Mouse (Mus musculus): ENCODE results near the gene Prdm10. TPM values are rescaled to one million over a fixed set of nuclear protein-coding genes. Genes with fewer than 3 reads are reported as not detected.

Gene Prdm10
- polyA plus RNA-seq (2015; fragmentation: Nextera tagmentation; extraction: Ambion mirVana) = 8.9 and 9.9 TPM in 2 replicates

- WGBS = under 1% methylated on average over 44 of the region's 45 CpGs
- Histone ChIP-seq H3K4me2 (peak within 1 kb of the TSS; percentile 80), H3K27me3 (replicated peaks) (no peaks in the 10 kb centered on the region), H3K36me3 (replicated peaks) (no peaks in the 10 kb centered on the region), H3K9me3 (no peaks in the 10 kb centered on the region), H3K27ac (peak within 1 kb of the TSS; percentile 99), H3K4me1 (peaks cover 24% of the 10 kb centered on the region), H3K4me3 (peak within 1 kb of the TSS; percentile 78), H3K9ac (peak within 1 kb of the TSS; percentile 81)
- ATAC-seq (replicated peaks) = peak; percentile 95
These were observed at the start of gene Prdm10 for GRCm38 (mm10) chr9:31280366-31281010. Gene Prdm10, plus strand, starts transcription at chr9:31280538.

GRCm38 (mm10) chr9:31235030-31235429, 45.3 kb upstream of the Prdm10 start:
- Histone ChIP-seq H3K4me1 (peaks cover 14% of the 10 kb centered on the region; the same call in 1 of the 2 replicates), H3K9me3 (no peaks in the 10 kb centered on the region), H3K27ac (0 out of 2 replicates have a peak overlapping the region, but pooled peaks have one; percentile 25), H3K4me2 (no peak overlapping the region), H3K9ac (no peak overlapping the region), H3K4me3 (no peak overlapping the region), H3K27me3 (replicated peaks) (no peaks in the 10 kb centered on the region), H3K36me3 (replicated peaks) (no peaks in the 10 kb centered on the region)
- ATAC-seq (replicated peaks) = 0 out of 2 replicates have a peak, but pooled peaks have one; percentile 24
- WGBS = 59% methylated on average over 4 of the region's 4 CpGs

- Histone ChIP-seq H3K4me2 (no peak overlapping the region), H3K36me3 (replicated peaks) (no peaks in the 10 kb centered on the region), H3K27me3 (replicated peaks) (no peaks in the 10 kb centered on the region), H3K9ac (no peak overlapping the region), H3K27ac (0 out of 2 replicates have a peak overlapping the region, but pooled peaks have one; percentile 25), H3K9me3 (no peaks in the 10 kb centered on the region), H3K4me1 (peaks cover 14% of the 10 kb centered on the region; the same call in 1 of the 2 replicates), H3K4me3 (no peak overlapping the region)
- peak; percentile 42; the same call in 1 of the 2 replicates for ATAC-seq (replicated peaks)
- WGBS = 81% methylated on average over 9 of the region's 9 CpGs
These were observed 44.8 kb upstream of the Prdm10 start for GRCm38 (mm10) chr9:31235489-31235888.

GRCm38 (mm10) chr9:31236079-31236478, 44.3 kb upstream of the Prdm10 start:
- Histone ChIP-seq H3K4me3 (no peak overlapping the region), H3K9me3 (no peaks in the 10 kb centered on the region), H3K27me3 (replicated peaks) (no peaks in the 10 kb centered on the region), H3K27ac (no peak overlapping the region), H3K4me1 (peaks cover 14% of the 10 kb centered on the region; the same call in 1 of the 2 replicates), H3K36me3 (replicated peaks) (no peaks in the 10 kb centered on the region), H3K4me2 (no peak overlapping the region), H3K9ac (no peak overlapping the region)
- WGBS = 78% methylated on average over 5 of the region's 5 CpGs
- no peak for ATAC-seq (replicated peaks)

- 91% methylated on average over 2 of the region's 2 CpGs for WGBS
- no peak for ATAC-seq (replicated peaks)
These were observed 41.8 kb upstream of the Prdm10 start for GRCm38 (mm10) chr9:31238526-31238925.

GRCm38 (mm10) chr9:31239551-31239950, 40.8 kb upstream of the Prdm10 start:
- H3K4me3 ChIP-seq = no peak overlapping the region
- 91% methylated on average over 2 of the region's 2 CpGs for WGBS
- no peak overlapping the region for H3K9ac ChIP-seq
- no peak overlapping the region for H3K4me2 ChIP-seq
- ATAC-seq (replicated peaks) = no peak
- no peaks in the 10 kb centered on the region for H3K36me3 ChIP-seq (replicated peaks)
- H3K4me1 ChIP-seq = peaks cover 5% of the 10 kb centered on the region; the same call in 1 of the 2 replicates
- no peak overlapping the region for H3K27ac ChIP-seq
- no peaks in the 10 kb centered on the region for H3K9me3 ChIP-seq
- no peaks in the 10 kb centered on the region for H3K27me3 ChIP-seq (replicated peaks)

More at GRCm38 (mm10) chr9:31238526-31238925, 41.8 kb upstream of the Prdm10 start:
- no peaks in the 10 kb centered on the region for H3K9me3 ChIP-seq
- H3K27me3 ChIP-seq (replicated peaks) = no peaks in the 10 kb centered on the region
- no peak overlapping the region for H3K27ac ChIP-seq
- no peaks in the 10 kb centered on the region for H3K36me3 ChIP-seq (replicated peaks)
- peaks cover 5% of the 10 kb centered on the region; the same call in 1 of the 2 replicates for H3K4me1 ChIP-seq
- no peak overlapping the region for H3K4me3 ChIP-seq
- no peak overlapping the region for H3K9ac ChIP-seq
- no peak overlapping the region for H3K4me2 ChIP-seq

GRCm38 (mm10) chr9:31240522-31241207, 39.7 kb upstream of the Prdm10 start:
- H3K27me3 ChIP-seq (replicated peaks) = no peaks in the 10 kb centered on the region
- no peak overlapping the region for H3K27ac ChIP-seq
- no peak overlapping the region for H3K4me3 ChIP-seq
- H3K4me1 ChIP-seq = no peaks in the 10 kb centered on the region
- H3K36me3 ChIP-seq (replicated peaks) = no peaks in the 10 kb centered on the region
- no peak overlapping the region for H3K9ac ChIP-seq
- ATAC-seq (replicated peaks) = no peak
- no peak overlapping the region for H3K4me2 ChIP-seq
- H3K9me3 ChIP-seq = no peaks in the 10 kb centered on the region
- WGBS = 88% methylated on average over 8 of the region's 8 CpGs

GRCm38 (mm10) chr9:31241208-31241699, 39.1 kb upstream of the Prdm10 start:
- H3K9ac ChIP-seq = no peak overlapping the region
- no peaks in the 10 kb centered on the region for H3K9me3 ChIP-seq
- no peaks in the 10 kb centered on the region for H3K36me3 ChIP-seq (replicated peaks)
- no peak overlapping the region for H3K4me3 ChIP-seq
- no peak for ATAC-seq (replicated peaks)
- no peaks in the 10 kb centered on the region for H3K27me3 ChIP-seq (replicated peaks)
- no peak overlapping the region for H3K4me2 ChIP-seq
- WGBS = 87% methylated on average over 7 of the region's 7 CpGs
- H3K27ac ChIP-seq = no peak overlapping the region
- no peaks in the 10 kb centered on the region for H3K4me1 ChIP-seq

GRCm38 (mm10) chr9:31243306-31243938, 36.9 kb upstream of the Prdm10 start:
- H3K9me3 ChIP-seq = no peaks in the 10 kb centered on the region
- no peak for ATAC-seq (replicated peaks)
- H3K4me2 ChIP-seq = no peak overlapping the region
- no peaks in the 10 kb centered on the region for H3K4me1 ChIP-seq
- H3K36me3 ChIP-seq (replicated peaks) = no peaks in the 10 kb centered on the region
- 80% methylated on average over 18 of the region's 18 CpGs for WGBS
- no peak overlapping the region for H3K27ac ChIP-seq
- H3K9ac ChIP-seq = no peak overlapping the region
- no peaks in the 10 kb centered on the region for H3K27me3 ChIP-seq (replicated peaks)
- no peak overlapping the region for H3K4me3 ChIP-seq

- Histone ChIP-seq H3K27me3 (replicated peaks) (no peaks in the 10 kb centered on the region), H3K4me3 (no peak overlapping the region), H3K4me2 (no peak overlapping the region), H3K27ac (no peak overlapping the region), H3K36me3 (replicated peaks) (no peaks in the 10 kb centered on the region), H3K4me1 (no peaks in the 10 kb centered on the region), H3K9me3 (no peaks in the 10 kb centered on the region), H3K9ac (no peak overlapping the region)
- 62% methylated on average over 5 of the region's 5 CpGs for WGBS
- no peak for ATAC-seq (replicated peaks)
These were observed 36.4 kb upstream of the Prdm10 start for GRCm38 (mm10) chr9:31243939-31244333.

GRCm38 (mm10) chr9:31245006-31245405, 35.3 kb upstream of the Prdm10 start:
- no peak for ATAC-seq (replicated peaks)
- 89% methylated on average over 6 of the region's 6 CpGs for WGBS
- Histone ChIP-seq H3K36me3 (replicated peaks) (no peaks in the 10 kb centered on the region), H3K27me3 (replicated peaks) (no peaks in the 10 kb centered on the region), H3K4me3 (no peak overlapping the region), H3K9me3 (no peaks in the 10 kb centered on the region), H3K4me1 (no peaks in the 10 kb centered on the region), H3K9ac (no peak overlapping the region), H3K4me2 (no peak overlapping the region), H3K27ac (no peak overlapping the region)

GRCm38 (mm10) chr9:31246421-31246820, 33.9 kb upstream of the Prdm10 start:
- Histone ChIP-seq H3K4me2 (no peak overlapping the region), H3K4me3 (no peak overlapping the region), H3K9ac (no peak overlapping the region), H3K27me3 (replicated peaks) (no peaks in the 10 kb centered on the region), H3K4me1 (no peaks in the 10 kb centered on the region), H3K27ac (0 out of 2 replicates have a peak overlapping the region, but pooled peaks have one; percentile 11), H3K36me3 (replicated peaks) (no peaks in the 10 kb centered on the region), H3K9me3 (no peaks in the 10 kb centered on the region)
- ATAC-seq (replicated peaks) = 0 out of 2 replicates have a peak, but pooled peaks have one; percentile 37
- 56% methylated on average over 6 of the region's 6 CpGs for WGBS
